Mouse (Mus musculus): ENCODE measurements around the gene Emilin2. TPM values are rescaled to one million over a fixed set of nuclear protein-coding genes. Genes with fewer than 3 reads are reported as not detected.

The Emilin2 gene
- polyA plus RNA-seq (2014; fragmentation: Illumina TruSeq; extraction: RNeasy Lipid Tissue Mini Kit (QIAGEN cat#74804)) = 10.9 TPM

DNA sequence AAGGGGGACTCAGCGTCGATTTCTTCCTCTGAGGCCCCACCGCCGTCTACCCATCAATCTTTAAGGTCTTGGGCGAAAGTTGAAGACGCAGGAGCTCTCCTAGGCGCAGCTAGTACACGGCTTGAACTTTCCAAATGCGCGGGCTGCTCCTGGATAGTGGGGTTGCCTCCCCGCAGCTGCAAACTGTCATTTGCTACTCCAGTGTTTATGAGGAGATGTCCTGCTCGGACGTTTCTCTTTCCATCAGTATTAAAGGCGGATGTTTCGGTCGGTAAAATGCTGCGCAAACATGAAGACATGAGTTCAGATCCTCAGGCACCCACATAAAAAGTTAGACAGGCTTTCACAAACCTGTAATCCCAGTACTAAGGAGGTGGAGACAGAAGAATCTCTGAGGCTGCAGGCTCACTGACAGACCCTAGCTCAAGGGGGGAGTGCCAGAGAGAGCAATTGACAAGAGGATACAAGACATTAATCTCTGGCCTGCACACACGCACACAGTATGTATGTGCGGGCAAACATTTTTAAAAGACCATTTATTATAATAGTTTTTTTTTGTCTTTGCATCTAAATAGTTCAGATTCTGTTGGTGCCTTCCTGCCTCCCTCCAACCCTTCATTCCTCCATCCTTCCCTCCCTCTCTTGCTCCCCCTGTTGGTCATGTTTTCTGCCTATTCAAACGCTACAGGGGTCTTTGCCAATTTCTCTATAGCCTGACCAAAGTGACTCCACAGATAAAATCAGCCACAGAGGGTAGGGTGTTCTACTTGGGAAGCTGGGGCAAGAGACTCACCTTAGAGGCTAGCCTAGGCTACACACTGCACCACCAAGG, at the start of gene Emilin2:
Emilin2 (minus strand) TSS at position 639 of the 832 bp plus-strand sequence.

Other genes starting within 250 kb of the Emilin2 start
- gene Lpin2, start 129.4 kb downstream of the Emilin2 start, polyA plus RNA-seq (2014; fragmentation: Illumina TruSeq; extraction: RNeasy Lipid Tissue Mini Kit (QIAGEN cat#74804)) = 47.1 TPM
- gene Gm4707, start 147.9 kb upstream of the Emilin2 start, polyA plus RNA-seq (2014; fragmentation: Illumina TruSeq; extraction: RNeasy Lipid Tissue Mini Kit (QIAGEN cat#74804)) = not detected
- gene Smchd1, start 163.4 kb upstream of the Emilin2 start, polyA plus RNA-seq (2014; fragmentation: Illumina TruSeq; extraction: RNeasy Lipid Tissue Mini Kit (QIAGEN cat#74804)) = 146 TPM
- 35.4 TPM for gene Ndc80, start 214.9 kb upstream of the Emilin2 start, polyA plus RNA-seq (2014; fragmentation: Illumina TruSeq; extraction: RNeasy Lipid Tissue Mini Kit (QIAGEN cat#74804))
- 2.3 TPM for gene Spdya, start 240.1 kb upstream of the Emilin2 start, polyA plus RNA-seq (2014; fragmentation: Illumina TruSeq; extraction: RNeasy Lipid Tissue Mini Kit (QIAGEN cat#74804))

Measured in ovary, adult 10 weeks (tissue).